Mouse (Mus musculus): Measurements from ENCODE around the gene Terf2ip.

Gene Terf2ip

DNA sequence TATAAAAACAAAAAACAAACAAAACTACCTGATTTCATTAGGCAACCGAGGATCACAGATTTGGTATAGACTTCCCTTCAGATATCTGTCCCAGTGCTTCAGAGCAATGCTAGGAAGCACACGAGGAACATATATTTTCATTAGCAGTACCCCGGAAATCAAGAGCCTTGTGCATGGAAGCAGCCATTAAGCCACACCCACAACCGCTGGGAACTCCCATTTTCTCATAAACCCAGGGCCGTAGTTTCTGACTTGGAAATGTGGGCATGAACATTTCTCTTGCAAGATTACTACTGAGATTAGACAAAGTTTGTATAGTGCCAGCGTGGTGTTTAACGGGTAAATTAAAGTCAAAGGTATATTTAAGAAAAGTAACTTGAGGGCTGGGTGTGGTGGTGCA lies 1.6 kb upstream of the Terf2ip start:
- peak; percentile 55 for DNase-seq (ENCODE audit: low read depth, low spot score)

DNA sequence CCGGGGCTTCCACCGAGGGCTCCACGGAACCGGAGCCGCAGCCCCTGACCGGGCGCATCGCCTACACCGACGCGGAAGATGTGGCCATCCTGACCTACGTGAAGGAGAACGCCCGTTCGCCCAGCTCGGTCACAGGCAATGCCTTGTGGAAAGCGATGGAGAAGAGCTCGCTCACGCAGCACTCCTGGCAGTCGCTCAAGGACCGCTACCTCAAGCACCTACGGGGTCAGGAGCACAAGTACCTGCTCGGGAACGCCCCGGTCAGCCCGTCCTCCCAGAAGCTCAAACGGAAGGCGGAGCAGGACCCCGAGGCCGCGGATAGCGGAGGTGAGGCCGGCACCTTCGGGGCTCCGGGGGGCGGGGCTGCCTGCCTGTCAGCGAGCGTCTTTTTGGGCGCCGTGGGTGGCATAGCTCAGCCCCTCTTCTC lies 631 bp downstream of the Terf2ip start:
- DNase-seq (ENCODE audit: low read depth, low spot score) = no peak

DNA sequence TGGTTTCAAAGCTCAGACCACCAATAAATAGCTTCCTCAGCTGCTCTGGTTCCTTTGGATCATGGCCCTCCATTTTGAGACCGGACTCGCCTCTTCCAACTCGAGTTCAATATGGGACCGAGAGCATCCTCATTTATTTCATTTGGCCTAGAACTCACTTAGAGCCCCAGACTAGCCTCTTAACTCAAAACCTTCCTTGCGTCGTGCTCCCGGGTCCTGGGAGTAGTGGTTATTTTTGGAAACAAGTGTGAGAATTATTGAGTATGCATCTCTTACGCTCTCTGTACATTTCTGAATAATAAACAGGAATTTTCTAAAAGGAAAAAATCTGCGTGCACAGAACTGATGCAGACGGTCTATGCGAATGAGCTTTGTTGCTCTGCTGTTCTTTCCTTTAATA lies 3.7 kb downstream of the Terf2ip start, which contains the start of gene Gm6793:
Gene Gm6793, minus strand, starts transcription at position 101 of the 400 bp plus-strand sequence.
- DNase-seq (ENCODE audit: low read depth, low spot score) = no peak

DNA sequence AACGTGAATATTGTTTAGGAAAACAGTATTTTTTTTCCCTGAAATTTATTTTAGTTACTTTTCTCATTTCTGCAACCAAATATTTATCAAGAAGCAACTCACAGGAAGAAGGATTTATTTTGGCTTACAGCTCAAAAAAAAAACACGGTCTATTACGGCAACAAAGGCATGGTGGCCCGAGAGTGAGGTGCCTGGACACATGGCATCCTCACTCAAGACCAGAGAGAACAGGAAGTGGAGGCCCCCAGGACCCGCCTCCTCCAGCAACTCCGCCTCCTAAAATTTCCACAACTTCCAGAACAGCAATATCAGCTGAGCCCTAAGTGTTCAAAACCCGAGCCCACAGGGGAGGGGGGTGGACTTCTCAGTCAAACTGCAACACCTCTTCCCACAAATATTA lies 18.3 kb downstream of the Terf2ip start:
- DNase-seq (ENCODE audit: low read depth, low spot score) = no peak

DNA sequence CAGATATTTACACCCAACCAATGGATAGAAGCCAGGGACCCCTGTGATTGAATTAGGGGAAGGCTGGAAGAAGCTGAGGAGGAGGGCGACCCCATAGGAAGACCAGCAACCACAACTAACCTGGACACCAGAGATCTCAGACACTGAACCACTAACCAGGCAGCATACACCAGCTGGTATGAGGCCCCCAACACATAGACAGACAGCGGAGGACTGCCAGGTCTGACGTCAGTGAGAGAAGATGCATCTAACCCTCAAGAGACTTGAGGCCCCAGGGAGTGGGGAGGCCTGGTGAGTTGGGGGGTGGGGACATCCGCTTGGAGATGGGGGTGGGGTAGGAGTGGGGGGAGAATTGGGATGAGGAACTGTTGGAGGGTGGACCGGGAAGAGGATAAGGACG lies 19.5 kb downstream of the Terf2ip start:
- DNase-seq (ENCODE audit: low read depth, low spot score) = no peak

DNA sequence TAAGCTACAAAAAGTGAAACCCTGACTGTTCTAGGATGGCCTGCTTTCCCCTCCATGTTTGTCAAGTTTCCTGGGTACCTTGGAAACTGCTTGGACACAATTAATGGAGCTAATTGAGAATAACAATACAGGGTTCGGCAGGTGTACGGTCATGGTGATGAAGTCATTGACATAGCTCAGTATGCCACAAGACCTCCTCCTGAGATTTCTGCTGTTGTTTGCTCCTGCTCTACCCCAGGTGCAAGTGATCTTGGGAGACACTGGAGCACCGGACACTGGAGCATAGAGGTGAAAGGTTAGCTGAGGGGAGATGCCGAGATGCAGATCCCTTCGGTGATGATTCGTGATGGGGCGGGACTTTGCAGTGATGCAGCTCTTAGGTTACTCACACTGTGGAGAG lies 21.9 kb downstream of the Terf2ip start:
- DNase-seq (ENCODE audit: low read depth, low spot score) = peak; percentile 96

DNA sequence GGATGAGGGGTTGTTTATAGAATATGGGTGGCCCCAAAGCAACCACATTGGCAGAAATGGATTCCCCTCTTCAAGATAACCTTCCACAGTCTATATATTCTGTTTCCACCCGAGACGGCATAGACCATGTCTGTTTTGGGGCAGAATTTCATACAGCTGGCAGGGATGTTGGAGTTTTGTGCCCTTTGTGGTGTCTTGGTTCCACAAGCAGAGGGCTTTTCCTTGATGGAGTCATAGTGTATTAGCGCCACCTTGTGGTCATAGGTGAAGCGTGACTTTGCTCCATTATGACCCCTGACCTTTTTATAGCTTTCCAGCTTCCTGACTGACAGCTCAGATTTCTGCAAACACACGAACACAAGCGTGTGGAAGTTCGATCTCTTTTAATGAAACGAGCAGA lies 23.4 kb downstream of the Terf2ip start:
- peak; percentile 92 for DNase-seq (ENCODE audit: low read depth, low spot score)

DNA sequence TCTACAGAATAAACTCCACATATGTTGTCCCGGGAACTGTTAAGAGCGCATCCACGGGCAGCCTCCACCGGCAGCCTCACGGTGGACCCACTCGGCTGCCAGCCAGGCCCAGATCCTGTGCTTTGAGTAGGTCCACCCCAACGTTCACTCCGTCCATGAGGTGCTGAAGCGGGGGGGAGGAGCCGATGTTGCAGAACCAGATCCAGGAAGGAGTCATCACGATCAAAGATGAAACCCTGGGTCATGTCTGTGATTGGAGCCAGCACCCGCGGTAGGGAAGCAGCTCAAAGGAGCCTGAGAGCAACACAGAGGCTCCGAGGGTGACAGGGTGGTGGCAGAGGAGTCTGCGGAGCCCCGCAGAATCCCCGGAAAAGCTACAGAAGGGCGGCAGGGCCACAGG lies 26.3 kb downstream of the Terf2ip start:
- peak; percentile 44 for DNase-seq (ENCODE audit: low read depth, low spot score)

DNA sequence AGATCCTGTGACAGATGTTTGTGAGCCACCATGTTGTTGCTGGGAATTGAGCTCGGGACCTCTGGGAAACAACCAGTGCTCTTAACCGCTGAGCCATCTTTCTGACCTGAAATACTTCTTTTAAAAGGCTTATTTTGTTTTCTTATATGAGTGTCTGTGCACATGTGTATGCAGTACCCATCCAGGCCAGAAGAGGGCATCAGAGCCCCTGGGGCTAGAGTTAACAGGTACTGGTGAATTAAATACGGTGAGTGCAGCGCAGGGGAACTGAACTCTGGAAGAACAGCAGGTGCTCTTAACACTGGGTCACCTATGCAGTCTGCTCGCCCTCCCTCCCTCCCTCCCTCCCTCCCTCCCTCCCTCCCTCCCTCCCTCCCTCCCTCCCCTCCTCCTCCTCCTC lies 34.0 kb downstream of the Terf2ip start:
- peak; percentile 80 for DNase-seq (ENCODE audit: low read depth, low spot score)

DNA sequence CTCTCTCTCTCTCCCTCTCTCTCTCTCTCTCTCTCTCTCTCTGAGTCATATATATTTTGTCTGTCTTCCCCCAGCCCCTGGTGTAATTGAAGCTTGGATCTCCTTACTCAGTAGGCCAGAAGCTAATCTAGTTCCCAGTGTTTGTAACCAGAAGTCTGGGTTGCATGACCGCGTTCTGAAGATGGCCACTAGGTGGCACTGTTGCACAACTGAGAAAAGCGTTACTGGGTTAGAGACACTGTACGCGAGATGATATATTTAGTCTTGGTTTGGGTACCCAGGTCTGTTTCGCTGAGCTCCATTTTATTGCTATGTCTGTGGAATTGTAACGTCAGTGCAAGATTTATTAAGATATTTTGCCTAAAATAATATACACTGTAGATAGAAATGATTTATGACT lies 34.7 kb downstream of the Terf2ip start:
- DNase-seq (ENCODE audit: low read depth, low spot score) = peak; percentile 92

DNA sequence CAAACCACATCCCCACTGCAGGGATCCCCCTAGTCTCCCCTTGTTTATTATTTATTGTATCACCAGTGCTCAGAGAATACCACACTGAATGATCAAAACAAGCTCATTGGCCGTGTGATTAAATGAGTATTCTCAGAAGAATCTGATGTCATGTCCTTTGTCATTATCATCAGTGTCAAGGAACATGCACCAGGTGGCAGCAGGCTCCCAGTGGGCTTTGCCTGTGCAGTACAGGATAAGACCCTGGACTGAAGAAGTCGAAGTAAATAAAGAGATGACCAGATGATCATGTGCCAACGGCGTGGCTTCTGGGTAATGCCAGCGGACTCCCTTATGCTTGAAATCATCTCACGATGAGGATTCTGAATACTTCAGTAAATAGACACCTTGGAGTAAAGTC lies 37.1 kb downstream of the Terf2ip start:
- no peak for DNase-seq (ENCODE audit: low read depth, low spot score)

DNA sequence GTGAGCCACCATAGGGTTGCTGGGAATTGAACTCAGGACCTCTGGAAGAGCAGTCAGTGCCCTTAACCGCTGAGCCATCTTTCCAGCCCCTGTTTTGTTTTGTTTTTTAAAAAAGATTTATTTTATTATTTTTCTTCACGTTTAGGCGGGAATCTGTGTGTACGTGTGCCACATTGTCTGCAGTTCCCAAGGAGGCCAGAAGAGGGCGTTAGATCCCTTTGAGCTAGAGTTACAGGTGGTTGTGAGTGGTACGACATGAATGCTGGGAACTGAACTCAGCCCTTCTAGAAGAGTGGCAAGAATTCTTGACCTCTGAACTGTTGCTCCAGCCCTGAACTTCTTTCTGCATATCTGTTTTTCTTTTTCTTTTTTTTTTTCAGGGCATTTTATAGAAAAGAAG lies 38.8 kb downstream of the Terf2ip start:
- DNase-seq (ENCODE audit: low read depth, low spot score) = peak; percentile 65

DNA sequence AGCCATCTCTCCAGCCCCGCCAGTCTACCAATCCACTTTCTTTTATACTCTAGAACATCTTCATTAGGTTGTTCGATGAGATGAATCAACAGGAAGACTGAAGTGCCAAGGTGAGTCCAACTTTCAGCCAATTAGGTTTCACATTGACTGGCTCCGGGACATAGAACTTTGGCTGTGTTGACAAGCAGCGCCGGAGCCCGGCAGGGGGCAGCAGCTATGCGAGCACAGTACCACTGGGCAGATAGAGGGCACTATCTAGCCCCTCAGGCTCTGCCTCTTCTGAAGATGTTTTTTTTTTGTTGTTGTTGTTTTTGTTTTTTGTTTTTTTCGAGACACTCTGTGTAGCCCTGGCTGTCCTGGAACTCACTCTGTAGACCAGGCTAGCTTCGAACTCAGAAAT lies 40.3 kb downstream of the Terf2ip start:
- peak; percentile 80 for DNase-seq (ENCODE audit: low read depth, low spot score)

DNA sequence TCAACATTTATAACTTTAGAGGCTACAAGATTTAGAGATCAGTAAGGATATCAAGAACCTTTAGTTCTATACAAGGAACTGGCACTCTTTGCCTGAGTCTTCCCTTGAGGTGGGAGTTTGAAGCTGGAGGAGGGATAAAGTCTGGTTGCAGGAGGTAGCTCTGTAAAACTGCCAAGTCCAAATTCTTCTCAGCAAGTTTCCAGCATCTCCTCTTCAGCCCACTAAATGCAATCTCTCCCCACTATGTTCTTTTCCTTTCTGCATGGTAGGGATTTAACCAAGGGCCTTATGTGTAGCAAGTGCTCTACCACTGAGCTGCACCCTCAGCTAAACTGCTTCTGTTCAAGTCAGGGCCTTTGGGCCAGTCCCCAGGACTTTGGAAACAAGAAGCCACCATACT lies 43.3 kb downstream of the Terf2ip start:
- no peak for DNase-seq (ENCODE audit: low read depth, low spot score)

DNA sequence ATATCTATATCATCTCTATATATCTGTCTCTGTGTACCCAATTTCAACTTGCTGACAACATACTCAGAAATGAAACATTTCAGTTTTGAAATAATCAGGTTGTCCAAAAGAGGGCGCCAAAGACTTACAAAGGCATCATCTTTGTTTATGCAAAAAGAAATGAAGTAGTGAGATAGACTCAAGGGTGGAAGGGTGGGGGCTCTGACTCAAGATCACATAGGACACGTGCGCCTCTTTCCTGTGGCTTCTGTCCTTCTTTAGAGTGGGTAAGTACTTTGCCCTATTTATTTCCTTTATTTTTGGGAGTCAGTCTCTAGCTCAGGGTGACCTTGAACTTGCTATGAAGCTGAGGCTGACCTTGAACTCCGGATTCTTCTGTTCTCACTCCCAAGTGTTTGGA lies 50.2 kb downstream of the Terf2ip start:
- DNase-seq (ENCODE audit: low read depth, low spot score) = peak; percentile 82
